Mouse (Mus musculus): ENCODE measurements around the gene Tango2. TPM values are rescaled to one million over a fixed set of nuclear protein-coding genes. Genes with fewer than 3 reads are reported as not detected.

The Tango2 gene
- polyA plus RNA-seq, 1 experiment from 2014 or later: 27.4 TPM

- H3K4me3 ChIP-seq (ENCODE audit: low read depth, low read length): peak overlapping the region; percentile 75
Observed at GRCm38 (mm10) chr16:18392469-18393426, 44.8 kb upstream of the Tango2 start.

DNA sequence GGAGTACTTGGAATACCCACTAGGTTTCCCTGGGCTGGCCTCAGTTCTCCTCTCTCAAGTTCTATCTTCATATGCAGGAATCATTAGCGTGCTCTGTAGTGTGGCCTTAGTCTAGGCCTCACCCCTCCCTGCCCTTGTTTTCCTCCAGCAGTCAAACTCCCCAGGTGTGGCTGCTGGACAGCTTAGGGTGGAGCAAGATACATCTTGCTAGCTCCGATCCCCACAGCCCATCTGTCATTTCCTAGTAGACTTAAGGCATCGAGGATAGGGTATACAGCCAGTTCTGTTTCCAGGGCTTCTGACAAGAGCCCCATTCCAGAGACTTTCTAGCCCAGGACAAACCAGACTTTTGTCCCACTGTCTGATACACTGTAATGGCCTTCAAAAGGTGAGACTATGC lies 43.8 kb upstream of the Tango2 start:
- Histone ChIP-seq H3K9ac (replicated peaks; ENCODE audit: low read depth, low read length) (no peak overlapping the region), H3K4me3 (ENCODE audit: low read depth, low read length) (no peak overlapping the region), H3K9me3 (ENCODE audit: control insufficient read depth, low read depth, low read length) (no peaks in the 10 kb centered on the region), H3K4me1 (ENCODE audit: control insufficient read depth, insufficient read depth, low read length) (peaks cover 44% of the 10 kb centered on the region), H3K4me2 (replicated peaks; ENCODE audit: low read depth, low read length) (no peak overlapping the region), H3K27ac (ENCODE audit: low read length) (no peak overlapping the region), H3K27me3 (ENCODE audit: control insufficient read depth, insufficient read depth, low read length) (no peaks in the 10 kb centered on the region), H3K36me3 (ENCODE audit: control insufficient read depth, insufficient read depth, low read length) (no peaks in the 10 kb centered on the region)
- ATAC-seq (ENCODE audit: insufficient number of reproducible peaks, insufficient read depth, low FRiP score, low read depth): no peak
- WGBS: 77% methylated on average over 3 of the region's 3 CpGs

More at GRCm38 (mm10) chr16:18392469-18393426, 44.8 kb upstream of the Tango2 start:
- Histone ChIP-seq H3K27ac (ENCODE audit: low read length) (peak overlapping the region; percentile 79; the same call in 1 of the 2 replicates), H3K4me2 (replicated peaks; ENCODE audit: low read depth, low read length) (peak overlapping the region; percentile 72), H3K9ac (replicated peaks; ENCODE audit: low read depth, low read length) (peak overlapping the region; percentile 73), H3K36me3 (ENCODE audit: control insufficient read depth, insufficient read depth, low read length) (peaks cover 8% of the 10 kb centered on the region; the same call in 1 of the 2 replicates), H3K9me3 (ENCODE audit: control insufficient read depth, low read depth, low read length) (no peaks in the 10 kb centered on the region), H3K4me1 (ENCODE audit: control insufficient read depth, insufficient read depth, low read length) (peaks cover 41% of the 10 kb centered on the region), H3K27me3 (ENCODE audit: control insufficient read depth, insufficient read depth, low read length) (no peaks in the 10 kb centered on the region)
- ATAC-seq (ENCODE audit: insufficient number of reproducible peaks, insufficient read depth, low FRiP score, low read depth): peak; percentile 82
- WGBS: 1% methylated on average over 61 of the region's 63 CpGs

- no peak overlapping the region for H3K4me3 ChIP-seq (ENCODE audit: low read depth, low read length)
- no peak overlapping the region for H3K9ac ChIP-seq (replicated peaks; ENCODE audit: low read depth, low read length)
- ATAC-seq (ENCODE audit: insufficient number of reproducible peaks, insufficient read depth, low FRiP score, low read depth): no peak
- H3K27ac ChIP-seq (ENCODE audit: low read length): no peak overlapping the region
- no peaks in the 10 kb centered on the region for H3K27me3 ChIP-seq (ENCODE audit: control insufficient read depth, insufficient read depth, low read length)
- no peaks in the 10 kb centered on the region for H3K36me3 ChIP-seq (ENCODE audit: control insufficient read depth, insufficient read depth, low read length)
- H3K4me1 ChIP-seq (ENCODE audit: control insufficient read depth, insufficient read depth, low read length): peaks cover 40% of the 10 kb centered on the region
- WGBS: 99% methylated on average over 3 of the region's 3 CpGs
- H3K4me2 ChIP-seq (replicated peaks; ENCODE audit: low read depth, low read length): no peak overlapping the region
- no peaks in the 10 kb centered on the region for H3K9me3 ChIP-seq (ENCODE audit: control insufficient read depth, low read depth, low read length)
Observed at GRCm38 (mm10) chr16:18391127-18391526, 43.2 kb upstream of the Tango2 start.

DNA sequence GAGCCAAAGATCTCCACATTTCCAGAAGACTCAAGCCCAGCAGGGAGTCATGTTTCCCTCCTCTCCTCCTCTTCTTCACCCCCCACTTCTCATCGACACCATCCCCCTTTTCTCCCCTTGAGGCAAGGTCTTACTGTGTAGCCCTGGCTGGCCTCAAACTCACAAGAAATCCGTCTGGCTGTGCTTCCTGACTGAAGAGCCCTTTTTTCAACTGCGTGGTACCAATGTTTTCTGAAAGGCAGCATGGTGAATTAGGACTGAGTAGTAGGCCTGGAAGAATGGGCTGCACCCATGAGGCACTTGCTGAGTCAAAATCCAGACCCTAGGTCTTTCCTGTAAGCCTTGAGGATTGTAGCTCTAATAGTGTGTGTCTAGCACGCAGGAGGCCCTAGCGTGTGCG lies 42.5 kb upstream of the Tango2 start:
- WGBS: 73% methylated on average over 6 of the region's 6 CpGs
- H3K27ac ChIP-seq (ENCODE audit: low read length): no peak overlapping the region
- no peak for ATAC-seq (ENCODE audit: insufficient number of reproducible peaks, insufficient read depth, low FRiP score, low read depth)

GRCm38 (mm10) chr16:18388583-18389435 lies 40.9 kb upstream of the Tango2 start:
- H3K9ac ChIP-seq (replicated peaks; ENCODE audit: low read depth, low read length): no peak overlapping the region
- no peak for ATAC-seq (ENCODE audit: insufficient number of reproducible peaks, insufficient read depth, low FRiP score, low read depth)
- no peak overlapping the region for H3K4me3 ChIP-seq (ENCODE audit: low read depth, low read length)
- H3K27ac ChIP-seq (ENCODE audit: low read length): peak overlapping the region; percentile 6; the same call in 1 of the 2 replicates
- peaks cover 25% of the 10 kb centered on the region; the same call in 1 of the 2 replicates for H3K4me1 ChIP-seq (ENCODE audit: control insufficient read depth, insufficient read depth, low read length)
- no peak overlapping the region for H3K4me2 ChIP-seq (replicated peaks; ENCODE audit: low read depth, low read length)
- H3K36me3 ChIP-seq (ENCODE audit: control insufficient read depth, insufficient read depth, low read length): no peaks in the 10 kb centered on the region
- H3K27me3 ChIP-seq (ENCODE audit: control insufficient read depth, insufficient read depth, low read length): no peaks in the 10 kb centered on the region
- no peaks in the 10 kb centered on the region for H3K9me3 ChIP-seq (ENCODE audit: control insufficient read depth, low read depth, low read length)
- WGBS: 79% methylated on average over 14 of the region's 14 CpGs

More for the DNA sequence above, 42.5 kb upstream of the Tango2 start:
- Histone ChIP-seq H3K36me3 (ENCODE audit: control insufficient read depth, insufficient read depth, low read length) (no peaks in the 10 kb centered on the region), H3K9ac (replicated peaks; ENCODE audit: low read depth, low read length) (no peak overlapping the region), H3K9me3 (ENCODE audit: control insufficient read depth, low read depth, low read length) (no peaks in the 10 kb centered on the region), H3K4me1 (ENCODE audit: control insufficient read depth, insufficient read depth, low read length) (peaks cover 33% of the 10 kb centered on the region; the same call in 1 of the 2 replicates), H3K4me2 (replicated peaks; ENCODE audit: low read depth, low read length) (no peak overlapping the region), H3K4me3 (ENCODE audit: low read depth, low read length) (no peak overlapping the region), H3K27me3 (ENCODE audit: control insufficient read depth, insufficient read depth, low read length) (no peaks in the 10 kb centered on the region)

DNA sequence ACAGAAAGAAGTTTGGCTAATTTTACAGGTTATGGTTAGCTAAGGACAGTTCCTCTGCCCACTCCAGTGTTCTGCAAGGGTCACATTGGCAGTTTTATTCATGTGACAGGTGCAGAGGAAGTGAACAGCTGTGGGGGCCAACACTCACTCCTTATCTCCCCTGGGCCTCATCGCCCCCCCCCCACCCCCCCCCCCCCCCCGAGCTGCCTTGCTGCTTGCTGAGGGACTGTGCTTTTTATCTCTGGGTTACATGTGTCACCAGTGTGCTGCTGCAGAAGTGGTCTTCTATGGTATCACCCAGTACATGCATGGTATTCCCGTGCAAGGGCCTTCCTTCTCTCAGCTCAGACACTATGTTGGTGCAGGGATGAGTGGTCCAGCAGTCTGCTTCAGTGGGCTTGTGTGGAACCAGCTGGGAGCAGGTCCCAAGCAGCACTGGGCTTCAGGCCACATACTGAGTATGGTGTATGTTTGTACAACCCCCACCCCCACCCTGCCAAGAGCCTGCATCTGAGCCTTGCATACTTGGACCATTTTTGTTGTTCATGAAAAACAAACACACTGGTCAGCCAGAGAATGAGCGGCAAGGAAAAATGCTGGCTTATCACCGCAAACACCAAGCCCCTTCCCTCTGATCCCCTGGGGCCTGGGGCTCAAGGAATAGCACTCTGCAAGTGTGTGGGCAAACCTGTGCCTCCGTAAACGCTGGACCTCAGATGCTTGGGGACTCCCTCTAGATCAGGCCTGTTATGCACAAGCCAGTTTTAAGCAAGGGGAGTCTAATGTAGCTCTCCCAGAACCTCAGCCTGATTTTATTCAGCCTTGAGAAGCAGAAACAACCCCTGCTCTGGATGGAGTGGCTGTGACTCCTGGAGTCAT lies 40.0 kb upstream of the Tango2 start:
- no peak for ATAC-seq (ENCODE audit: insufficient number of reproducible peaks, insufficient read depth, low FRiP score, low read depth)
- H3K4me2 ChIP-seq (replicated peaks; ENCODE audit: low read depth, low read length): no peak overlapping the region
- H3K27ac ChIP-seq (ENCODE audit: low read length): peak overlapping the region; percentile 6; the same call in 1 of the 2 replicates
- H3K9ac ChIP-seq (replicated peaks; ENCODE audit: low read depth, low read length): no peak overlapping the region
- no peaks in the 10 kb centered on the region for H3K36me3 ChIP-seq (ENCODE audit: control insufficient read depth, insufficient read depth, low read length)
- H3K4me3 ChIP-seq (ENCODE audit: low read depth, low read length): no peak overlapping the region
- no peaks in the 10 kb centered on the region for H3K9me3 ChIP-seq (ENCODE audit: control insufficient read depth, low read depth, low read length)
- H3K27me3 ChIP-seq (ENCODE audit: control insufficient read depth, insufficient read depth, low read length): no peaks in the 10 kb centered on the region
- WGBS: 35% methylated on average over 6 of the region's 7 CpGs
- peaks cover 25% of the 10 kb centered on the region; the same call in 1 of the 2 replicates for H3K4me1 ChIP-seq (ENCODE audit: control insufficient read depth, insufficient read depth, low read length)

GRCm38 (mm10) chr16:18386972-18387371 lies 39.1 kb upstream of the Tango2 start:
- no peaks in the 10 kb centered on the region for H3K36me3 ChIP-seq (ENCODE audit: control insufficient read depth, insufficient read depth, low read length)
- H3K27me3 ChIP-seq (ENCODE audit: control insufficient read depth, insufficient read depth, low read length): no peaks in the 10 kb centered on the region
- H3K9me3 ChIP-seq (ENCODE audit: control insufficient read depth, low read depth, low read length): no peaks in the 10 kb centered on the region
- no peak for ATAC-seq (ENCODE audit: insufficient number of reproducible peaks, insufficient read depth, low FRiP score, low read depth)
- no peak overlapping the region for H3K4me3 ChIP-seq (ENCODE audit: low read depth, low read length)
- no peak overlapping the region for H3K9ac ChIP-seq (replicated peaks; ENCODE audit: low read depth, low read length)
- H3K4me2 ChIP-seq (replicated peaks; ENCODE audit: low read depth, low read length): no peak overlapping the region
- H3K27ac ChIP-seq (ENCODE audit: low read length): no peak overlapping the region
- peaks cover 30% of the 10 kb centered on the region; the same call in 1 of the 2 replicates for H3K4me1 ChIP-seq (ENCODE audit: control insufficient read depth, insufficient read depth, low read length)
- 64% methylated on average over 3 of the region's 3 CpGs for WGBS

All from stomach, embryonic 14.5 days (tissue).